ENCODE assay signal across 8 mouse cellular contexts in the genomic region with DNA sequence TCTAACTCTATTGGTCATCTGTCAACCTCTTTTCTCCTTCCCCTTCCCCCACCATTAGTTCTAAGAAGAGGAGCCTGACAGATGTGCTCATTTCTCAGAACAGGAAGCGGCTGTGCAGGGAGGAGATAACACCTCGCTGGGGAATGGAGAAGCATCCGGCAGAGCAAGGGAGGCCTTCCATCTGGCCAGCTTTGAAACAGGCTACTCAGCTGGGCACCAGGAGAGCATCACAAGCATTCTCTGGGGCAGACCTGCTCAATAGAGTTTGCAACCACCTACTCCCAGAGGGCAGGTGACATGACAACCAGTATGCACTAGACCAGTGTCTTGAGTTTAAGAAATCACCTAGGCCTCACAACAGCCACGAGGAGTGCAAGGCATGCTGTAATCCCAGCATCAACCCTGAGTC. TPM values are rescaled to one million over a fixed set of nuclear protein-coding genes. Genes with fewer than 3 reads are reported as not detected.
A peak's percentile ranks its signal among the peaks of the same experiment; 100 is the strongest.
DNase-seq lines count a peak whose midpoint lies in the region; ATAC-seq and TF ChIP-seq lines count a peak whose summit lies in the region.

No protein-coding gene starts in this region.

- ATAC-seq in liver, embryonic 12.5 days, result peak; percentile 90
- no peak for ATAC-seq in neural tube, embryonic 15.5 days (ENCODE audit: low FRiP score)

- intact Hi-C loops in heart, postnatal 25 days (cut with DNase I), result no loop called here

- no peaks in the 10 kb centered on the region for H3K9me3 ChIP-seq in liver, embryonic 12.5 days (replicated peaks)
- no peaks in the 10 kb centered on the region for H3K9me3 ChIP-seq in neural tube, embryonic 15.5 days (replicated peaks)

- no peak for DNase-seq in cerebellum, adult 2 months
- DNase-seq in cerebellum, postnatal 14 days, result no peak
- peak; percentile 93 for DNase-seq in c-Kit-positive CD71-positive TER-119-negative erythroid progenitor cells, embryonic 14.5 days (ENCODE audit: low read depth)
- DNase-seq in heart, postnatal 25 days (ENCODE audit: low spot score), result peak; percentile 59
- DNase-seq in urinary bladder, postnatal 10 days (ENCODE audit: low spot score), result no peak
- no peak for DNase-seq in cerebellum, postnatal 10 days

- TF ChIP-seq CTCF in cerebellum, adult 2 months (IDR thresholded peaks at IDR 0.05; ENCODE audit: borderline replicate concordance, insufficient read depth, low read depth, low read length), result no peak

- H3K4me1 ChIP-seq in cerebellum, adult 2 months (ENCODE audit: control insufficient read depth, insufficient read depth, low read length), result peaks cover 60% of the 10 kb centered on the region
- peaks cover 99% of the 10 kb centered on the region for H3K4me1 ChIP-seq in liver, embryonic 12.5 days
- peaks cover 38% of the 10 kb centered on the region for H3K4me1 ChIP-seq in neural tube, embryonic 15.5 days

- H3K27ac ChIP-seq in cerebellum, adult 2 months (ENCODE audit: insufficient read depth, low read length), result peak overlapping the region; percentile 82; the same call in 1 of the 2 replicates
- peak overlapping the region; percentile 99 for H3K27ac ChIP-seq in liver, embryonic 12.5 days
- H3K27ac ChIP-seq in neural tube, embryonic 15.5 days (replicated peaks), result 0 out of 2 replicates have a peak overlapping the region, but pooled peaks have one; percentile 0

- H3K27me3 ChIP-seq in cerebellum, adult 2 months (ENCODE audit: control insufficient read depth, insufficient read depth, low read length), result no peaks in the 10 kb centered on the region
- H3K27me3 ChIP-seq in liver, embryonic 12.5 days (replicated peaks), result no peaks in the 10 kb centered on the region
- no peaks in the 10 kb centered on the region for H3K27me3 ChIP-seq in neural tube, embryonic 15.5 days (replicated peaks)

- TF ChIP-seq POLR2A in cerebellum, adult 2 months (IDR thresholded peaks at IDR 0.05; ENCODE audit: borderline replicate concordance, insufficient read depth, low read length), result no peak

- 28% methylated on average over 4 of the region's 4 CpGs for WGBS in cerebellum, adult 2 months
- 5% methylated on average over 4 of the region's 4 CpGs for WGBS in liver, embryonic 12.5 days (ENCODE audit: insufficient replicate concordance)
- 65% methylated on average over 4 of the region's 4 CpGs for WGBS in neural tube, embryonic 15.5 days

- peaks cover 27% of the 10 kb centered on the region for H3K36me3 ChIP-seq in liver, embryonic 12.5 days
- H3K36me3 ChIP-seq in neural tube, embryonic 15.5 days, result no peaks in the 10 kb centered on the region

- no peak overlapping the region for H3K4me3 ChIP-seq in cerebellum, adult 2 months (replicated peaks; ENCODE audit: insufficient read depth, low read depth, low read length)
- H3K4me3 ChIP-seq in liver, embryonic 12.5 days, result peak overlapping the region; percentile 48
- no peak overlapping the region for H3K4me3 ChIP-seq in neural tube, embryonic 15.5 days (replicated peaks)

- H3K4me2 ChIP-seq in liver, embryonic 12.5 days, result peak overlapping the region; percentile 86
- H3K4me2 ChIP-seq in neural tube, embryonic 15.5 days, result no peak overlapping the region

- peak overlapping the region; percentile 79 for H3K9ac ChIP-seq in liver, embryonic 12.5 days
- H3K9ac ChIP-seq in neural tube, embryonic 15.5 days (replicated peaks), result no peak overlapping the region

RNA-seq across cellular contexts. Expression of a gene that starts 35.6 kb away (rescaled TPM):
- 9.2 and 9.7 TPM in 2 replicates for polyA plus RNA-seq in cerebellum, adult 2 months (2012; rRNA removed)
- 10 to 100 TPM; 12.2 to 16.8 TPM for total RNA-seq in heart, postnatal 25 days (2021)
- 2.5 and 3.4 TPM in 2 replicates for polyA plus RNA-seq in liver, embryonic 12.5 days (2016; fragmentation: Nextera tagmentation; extraction: Ambion mirVana)
- 4.8 and 7.6 TPM in 2 replicates for polyA plus RNA-seq in neural tube, embryonic 15.5 days (2015; fragmentation: Nextera tagmentation; extraction: Ambion mirVana)

RNA-seq across cellular contexts. Expression of a gene that starts 41.9 kb away (rescaled TPM):
- 141 and 142 TPM in 2 replicates for polyA plus RNA-seq in cerebellum, adult 2 months (2012; rRNA removed)
- 10 to 100 TPM; 58.6 to 59.0 TPM for total RNA-seq in heart, postnatal 25 days (2021)
- 127 and 137 TPM in 2 replicates for polyA plus RNA-seq in liver, embryonic 12.5 days (2016; fragmentation: Nextera tagmentation; extraction: Ambion mirVana)
- 119 and 125 TPM in 2 replicates for polyA plus RNA-seq in neural tube, embryonic 15.5 days (2015; fragmentation: Nextera tagmentation; extraction: Ambion mirVana)

RNA-seq across cellular contexts. Expression of a gene that starts 53.5 kb away (rescaled TPM):
- 63.8 and 68.7 TPM in 2 replicates for polyA plus RNA-seq in cerebellum, adult 2 months (2012; rRNA removed)
- total RNA-seq in heart, postnatal 25 days (2021), result 10 to 100 TPM; 37.8 to 57.0 TPM
- polyA plus RNA-seq in liver, embryonic 12.5 days (2016; fragmentation: Nextera tagmentation; extraction: Ambion mirVana), result 28.1 and 30.6 TPM in 2 replicates
- polyA plus RNA-seq in neural tube, embryonic 15.5 days (2015; fragmentation: Nextera tagmentation; extraction: Ambion mirVana), result 57.5 and 59.1 TPM in 2 replicates

RNA-seq across cellular contexts. Expression of a gene that starts 58.2 kb away (rescaled TPM):
- 1.2 TPM in 2 replicates for polyA plus RNA-seq in cerebellum, adult 2 months (2012; rRNA removed)
- 1 to 10 TPM; 1.5 to 1.6 TPM for total RNA-seq in heart, postnatal 25 days (2021)
- polyA plus RNA-seq in liver, embryonic 12.5 days (2016; fragmentation: Nextera tagmentation; extraction: Ambion mirVana), result 88.0 and 89.9 TPM in 2 replicates
- polyA plus RNA-seq in neural tube, embryonic 15.5 days (2015; fragmentation: Nextera tagmentation; extraction: Ambion mirVana), result 11.1 and 26.9 TPM in 2 replicates

Comparison
In these comparisons a context has a peak if more than half of its experiments do, and no peak if none do; other contexts are left out.
1. DNase-seq: peak in c-Kit-positive CD71-positive TER-119-negative erythroid progenitor cells, embryonic 14.5 days (single experiment) and heart, postnatal 25 days (single experiment); none in cerebellum, adult 2 months (0 of 2), cerebellum, postnatal 14 days (0 of 2), urinary bladder, postnatal 10 days (single experiment) and cerebellum, postnatal 10 days (0 of 2).
2. H3K27ac ChIP-seq: peak in every context shown above with its lines; median percentile 99 in liver, embryonic 12.5 days; 82 in cerebellum, adult 2 months; 0 in neural tube, embryonic 15.5 days.